Mouse (Mus musculus): ENCODE measurements around the gene Olfr187. TPM values are rescaled to one million over a fixed set of nuclear protein-coding genes. Genes with fewer than 3 reads are reported as not detected.

The Olfr187 gene
- total and polyA plus RNA-seq, 2 experiments from 2014 or later: not detected

DNA sequence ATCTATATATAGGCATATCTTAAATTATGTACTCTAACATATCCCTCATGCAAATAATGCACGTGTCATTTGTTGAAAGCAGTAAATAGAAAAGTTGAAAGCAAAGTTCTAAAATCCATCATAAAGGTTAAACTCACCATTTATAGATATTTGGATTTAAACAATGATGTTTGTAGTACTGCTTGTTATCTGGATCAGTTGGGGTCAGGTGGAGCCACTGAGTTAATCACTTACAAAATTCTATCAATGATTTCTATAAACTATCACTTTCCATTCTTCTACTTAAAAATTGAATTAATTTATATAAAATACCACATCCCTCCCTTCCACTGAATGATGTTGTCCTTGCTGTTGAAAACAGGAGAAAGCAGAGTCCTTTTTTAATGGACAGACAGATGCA lies 9.3 kb upstream of the Olfr187 start:
- 78% methylated on average over 1 of the region's 1 CpGs for WGBS
- no peak for TF ChIP-seq CTCF (IDR thresholded peaks at IDR 0.05)
- no peaks in the 10 kb centered on the region for H3K27me3 ChIP-seq (ENCODE audit: insufficient read depth, low read length)
- no peaks in the 10 kb centered on the region for H3K36me3 ChIP-seq (ENCODE audit: insufficient read depth, low read length)
- H3K9ac ChIP-seq (replicated peaks; ENCODE audit: low read length, poor library complexity, severe bottlenecking): no peak overlapping the region
- DNase-seq (ENCODE audit: low spot score) (no peak), ATAC-seq (ENCODE audit: low FRiP score) (no peak)
- H3K4me1 ChIP-seq (ENCODE audit: insufficient read depth, low read length): no peaks in the 10 kb centered on the region
- H3K27ac ChIP-seq (ENCODE audit: low read depth, low read length): no peak overlapping the region
- H3K4me2 ChIP-seq (ENCODE audit: low read depth, low read length, poor library complexity, severe bottlenecking): no peak overlapping the region
- no peaks in the 10 kb centered on the region for H3K9me3 ChIP-seq (ENCODE audit: low read length)
- no peak overlapping the region for H3K4me3 ChIP-seq (ENCODE audit: low read depth, low read length)

- H3K9me3 ChIP-seq (ENCODE audit: low read length): no peaks in the 10 kb centered on the region
- H3K36me3 ChIP-seq (ENCODE audit: insufficient read depth, low read length): no peaks in the 10 kb centered on the region
- H3K4me3 ChIP-seq (ENCODE audit: low read depth, low read length): no peak overlapping the region
- DNase-seq (ENCODE audit: low spot score) (no peak), ATAC-seq (ENCODE audit: low FRiP score) (no peak)
- TF ChIP-seq CTCF (IDR thresholded peaks at IDR 0.05): no peak
- 70% methylated on average over 4 of the region's 4 CpGs for WGBS
- H3K27me3 ChIP-seq (ENCODE audit: insufficient read depth, low read length): no peaks in the 10 kb centered on the region
- H3K4me1 ChIP-seq (ENCODE audit: insufficient read depth, low read length): no peaks in the 10 kb centered on the region
- no peak overlapping the region for H3K27ac ChIP-seq (ENCODE audit: low read depth, low read length)
- H3K4me2 ChIP-seq (ENCODE audit: low read depth, low read length, poor library complexity, severe bottlenecking): no peak overlapping the region
- no peak overlapping the region for H3K9ac ChIP-seq (replicated peaks; ENCODE audit: low read length, poor library complexity, severe bottlenecking)
Observed at GRCm38 (mm10) chr16:59047579-59047978, 8.0 kb upstream of the Olfr187 start.

GRCm38 (mm10) chr16:59045835-59046234 lies 6.3 kb upstream of the Olfr187 start:
- WGBS: 77% methylated on average over 3 of the region's 3 CpGs
- no peak overlapping the region for H3K4me3 ChIP-seq (ENCODE audit: low read depth, low read length)
- no peak for DNase-seq (ENCODE audit: low spot score)

GRCm38 (mm10) chr16:59030191-59030590 lies 9.4 kb downstream of the Olfr187 start, which contains the start of gene Olfr186:
Gene Olfr186 (minus strand): TSS chr16:59030291.
- TF ChIP-seq CTCF (IDR thresholded peaks at IDR 0.05): no peak
- ATAC-seq (ENCODE audit: low FRiP score): no peak
- 87% methylated on average over 4 of the region's 4 CpGs for WGBS

More at GRCm38 (mm10) chr16:59045835-59046234, 6.3 kb upstream of the Olfr187 start:
- H3K27me3 ChIP-seq (ENCODE audit: insufficient read depth, low read length): no peaks in the 10 kb centered on the region
- H3K9ac ChIP-seq (replicated peaks; ENCODE audit: low read length, poor library complexity, severe bottlenecking): no peak overlapping the region
- no peak for ATAC-seq (ENCODE audit: low FRiP score)
- TF ChIP-seq CTCF (IDR thresholded peaks at IDR 0.05): no peak
- H3K36me3 ChIP-seq (ENCODE audit: insufficient read depth, low read length): no peaks in the 10 kb centered on the region
- H3K4me1 ChIP-seq (ENCODE audit: insufficient read depth, low read length): no peaks in the 10 kb centered on the region
- H3K4me2 ChIP-seq (ENCODE audit: low read depth, low read length, poor library complexity, severe bottlenecking): no peak overlapping the region
- no peaks in the 10 kb centered on the region for H3K9me3 ChIP-seq (ENCODE audit: low read length)
- H3K27ac ChIP-seq (ENCODE audit: low read depth, low read length): no peak overlapping the region

DNA sequence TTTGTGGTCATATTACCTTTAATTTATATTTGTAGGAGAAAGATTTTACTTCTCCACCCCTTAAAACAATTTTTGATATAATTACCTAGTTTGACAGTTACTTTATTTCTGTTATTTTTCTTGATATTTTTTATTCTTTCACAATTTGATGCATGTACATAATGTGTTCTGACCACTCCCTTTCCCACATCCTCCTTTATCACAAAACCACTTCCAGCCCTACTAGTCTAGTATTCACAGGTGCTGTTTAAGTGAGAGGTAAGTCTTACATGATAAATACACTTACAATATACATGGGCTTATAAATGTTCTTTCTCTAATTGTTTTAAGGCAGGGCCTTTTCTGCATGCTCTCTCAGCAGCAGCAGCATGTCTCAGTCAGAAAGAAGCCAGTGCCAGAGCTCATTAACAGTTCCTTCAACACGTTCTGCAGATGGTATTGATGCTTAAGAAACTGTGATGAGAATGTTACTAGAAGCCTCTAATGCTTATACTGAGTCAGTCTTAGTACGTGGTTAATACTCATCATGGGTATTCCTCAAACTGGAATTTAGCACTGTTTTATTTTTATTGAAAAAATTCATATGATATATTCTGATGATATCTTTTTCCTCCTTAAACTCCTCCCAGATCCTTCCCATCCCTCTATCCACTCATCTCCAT lies 26.1 kb downstream of the Olfr187 start:
- no peak for DNase-seq (ENCODE audit: low spot score)

More at GRCm38 (mm10) chr16:59030191-59030590, 9.4 kb downstream of the Olfr187 start, which contains the start of gene Olfr186:
- H3K9me3 ChIP-seq (ENCODE audit: low read length): 0 out of 2 replicates have a peak, but pooled peaks cover 3% of the 10 kb centered on the region
- H3K4me2 ChIP-seq (ENCODE audit: low read depth, low read length, poor library complexity, severe bottlenecking): no peak within 1 kb of the TSS
- DNase-seq (ENCODE audit: low spot score): no peak
- no peaks in the 10 kb centered on the region for H3K27me3 ChIP-seq (ENCODE audit: insufficient read depth, low read length)
- no peak within 1 kb of the TSS for H3K27ac ChIP-seq (ENCODE audit: low read depth, low read length)
- H3K9ac ChIP-seq (replicated peaks; ENCODE audit: low read length, poor library complexity, severe bottlenecking): no peak within 1 kb of the TSS
- no peak within 1 kb of the TSS for H3K4me3 ChIP-seq (ENCODE audit: low read depth, low read length)
- H3K36me3 ChIP-seq (ENCODE audit: insufficient read depth, low read length): no peaks in the 10 kb centered on the region
- H3K4me1 ChIP-seq (ENCODE audit: insufficient read depth, low read length): no peaks in the 10 kb centered on the region

GRCm38 (mm10) chr16:59007146-59007545 lies 32.4 kb downstream of the Olfr187 start:
- Histone ChIP-seq H3K9me3 (ENCODE audit: low read length) (no peaks in the 10 kb centered on the region), H3K4me2 (ENCODE audit: low read depth, low read length, poor library complexity, severe bottlenecking) (no peak overlapping the region), H3K4me1 (ENCODE audit: insufficient read depth, low read length) (no peaks in the 10 kb centered on the region), H3K36me3 (ENCODE audit: insufficient read depth, low read length) (no peaks in the 10 kb centered on the region), H3K4me3 (ENCODE audit: low read depth, low read length) (no peak overlapping the region), H3K9ac (replicated peaks; ENCODE audit: low read length, poor library complexity, severe bottlenecking) (no peak overlapping the region), H3K27ac (ENCODE audit: low read depth, low read length) (no peak overlapping the region), H3K27me3 (ENCODE audit: insufficient read depth, low read length) (no peaks in the 10 kb centered on the region)
- no peak for DNase-seq (ENCODE audit: low spot score)
- ATAC-seq (ENCODE audit: low FRiP score): no peak
- no peak for TF ChIP-seq CTCF (IDR thresholded peaks at IDR 0.05)

More for the DNA sequence above, 26.1 kb downstream of the Olfr187 start:
- no peaks in the 10 kb centered on the region for H3K27me3 ChIP-seq (ENCODE audit: insufficient read depth, low read length)
- H3K4me2 ChIP-seq (ENCODE audit: low read depth, low read length, poor library complexity, severe bottlenecking): no peak overlapping the region
- H3K4me3 ChIP-seq (ENCODE audit: low read depth, low read length): no peak overlapping the region
- H3K9me3 ChIP-seq (ENCODE audit: low read length): no peaks in the 10 kb centered on the region; the same call in 1 of the 2 replicates
- no peak for TF ChIP-seq CTCF (IDR thresholded peaks at IDR 0.05)
- no peak for ATAC-seq (ENCODE audit: low FRiP score)
- 67% methylated on average over 2 of the region's 2 CpGs for WGBS
- H3K36me3 ChIP-seq (ENCODE audit: insufficient read depth, low read length): no peaks in the 10 kb centered on the region
- no peak overlapping the region for H3K9ac ChIP-seq (replicated peaks; ENCODE audit: low read length, poor library complexity, severe bottlenecking)
- no peaks in the 10 kb centered on the region for H3K4me1 ChIP-seq (ENCODE audit: insufficient read depth, low read length)
- no peak overlapping the region for H3K27ac ChIP-seq (ENCODE audit: low read depth, low read length)
